Mouse (Mus musculus) mouse embryonic stem cell (cell line): ENCODE data around the gene H1foo.

Experiments
- in situ Hi-C, 2 experiments: fragments of 300-500 bp; cut with MboI; formaldehyde crosslinking; loops; 1 replicate in 1 of 2; 3 replicates in 1 of 2; pipeline ENCODE4 v1.14.3; 2019 to 2020; ENCODE audit warnings: low sequenced_read_pairs in 2 of 2, low pct_unique_long_range_greater_than_20kb in 1 of 2, mixed read lengths in 1 of 2; ENCODE audit not compliant: unreplicated experiment in 1 of 2

Gene H1foo

GRCm38 (mm10) chr6:115955664-115956063 is 10.9 kb downstream of the H1foo start:
- in situ Hi-C loops = no loop called here

GRCm38 (mm10) chr6:115956418-115956921 is 11.7 kb downstream of the H1foo start:
- in situ Hi-C loops = no loop called here

GRCm38 (mm10) chr6:115956922-115957601 is 12.3 kb downstream of the H1foo start:
- in situ Hi-C loops = no loop called here

- in situ Hi-C loops = no loop called here
These were observed 12.9 kb downstream of the H1foo start for GRCm38 (mm10) chr6:115957681-115958080.

DNA sequence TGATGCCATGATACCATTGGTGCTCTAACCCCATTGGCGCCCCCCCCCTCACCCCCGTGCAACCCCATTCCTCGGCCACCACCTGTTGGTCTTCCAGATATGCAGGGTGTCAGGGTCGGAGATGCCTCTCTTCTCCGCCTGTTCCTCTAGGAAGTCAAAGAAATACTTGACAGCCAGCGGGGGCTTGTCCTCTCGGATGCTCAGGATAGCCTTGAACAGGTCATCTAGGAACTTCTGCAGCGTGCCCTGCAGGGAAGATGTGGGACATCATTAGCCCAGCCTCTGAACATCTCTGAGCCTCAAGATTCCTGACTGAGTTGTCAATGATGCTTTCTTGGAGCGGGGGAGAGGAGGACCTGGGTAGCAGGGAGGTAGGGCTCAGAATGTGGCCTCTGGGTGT is 13.7 kb downstream of the H1foo start:
- in situ Hi-C loops = no loop called here

DNA sequence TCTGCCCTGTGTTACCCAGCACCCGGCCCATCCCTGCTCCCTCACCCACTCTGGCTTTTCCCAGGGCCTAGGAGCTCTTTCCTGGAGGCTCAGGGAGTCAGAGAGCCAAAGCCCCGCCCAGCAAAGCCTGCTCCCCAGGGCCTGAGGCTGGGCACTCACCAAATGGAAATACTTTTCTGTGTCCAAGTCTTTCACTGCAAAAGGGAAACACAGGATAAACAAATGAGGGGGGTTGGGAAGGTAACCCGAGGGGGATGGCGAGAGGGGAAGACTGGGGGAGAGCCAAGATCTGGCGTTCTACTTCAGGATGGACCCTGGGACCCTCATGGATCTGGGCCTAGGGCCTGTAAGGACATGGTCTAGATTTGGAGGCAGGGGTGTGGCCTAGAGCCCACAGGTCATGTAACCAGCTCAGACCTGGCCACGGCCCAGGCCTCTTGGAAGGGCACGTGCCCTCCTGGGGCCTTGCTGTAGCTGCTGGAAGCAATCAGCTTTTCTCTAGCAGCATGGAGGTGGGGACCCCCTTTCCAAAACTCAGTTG is 14.5 kb downstream of the H1foo start:
- in situ Hi-C loops = no loop called here

DNA sequence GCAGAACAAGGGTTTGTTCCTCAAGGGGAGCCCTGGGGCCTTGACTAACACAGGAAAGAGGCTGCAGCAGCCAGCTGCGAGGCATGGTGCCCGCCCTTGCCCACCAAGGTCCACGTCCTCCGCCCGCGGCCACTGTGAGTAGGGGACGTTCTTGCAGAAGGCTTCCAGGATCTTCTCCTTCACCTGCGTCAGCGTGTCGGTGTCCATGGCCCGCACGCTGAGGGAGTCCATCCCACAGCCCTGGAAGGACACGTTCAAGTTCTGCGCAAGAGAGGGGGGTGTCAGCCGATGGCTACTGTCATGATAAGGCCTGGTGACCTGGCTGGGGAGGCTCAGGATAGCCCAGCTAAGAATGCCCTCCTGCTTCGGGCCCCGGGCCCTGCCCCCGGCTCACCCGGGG is 15.6 kb downstream of the H1foo start:
- in situ Hi-C loops = no loop called here

DNA sequence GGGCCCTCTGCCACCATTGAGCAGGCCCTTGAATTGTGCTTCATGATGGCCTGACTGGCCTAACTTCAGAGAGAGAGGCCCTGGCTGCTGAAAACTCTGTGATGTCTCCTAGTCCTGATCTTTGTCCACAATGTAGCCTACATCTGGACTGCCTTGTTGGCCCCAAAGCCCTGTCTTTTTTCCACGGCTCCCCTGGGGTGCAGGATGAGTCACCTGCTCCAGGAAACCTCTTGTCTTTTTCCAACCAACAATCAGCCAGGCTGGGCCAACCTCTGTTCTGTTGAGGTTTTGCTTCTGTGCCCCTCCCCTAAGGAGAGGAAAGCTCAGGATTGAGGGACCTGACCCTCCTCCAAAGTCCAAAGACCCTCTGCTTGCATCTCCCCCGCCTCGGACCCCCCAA is 17.0 kb downstream of the H1foo start:
- in situ Hi-C loops = no loop called here

DNA sequence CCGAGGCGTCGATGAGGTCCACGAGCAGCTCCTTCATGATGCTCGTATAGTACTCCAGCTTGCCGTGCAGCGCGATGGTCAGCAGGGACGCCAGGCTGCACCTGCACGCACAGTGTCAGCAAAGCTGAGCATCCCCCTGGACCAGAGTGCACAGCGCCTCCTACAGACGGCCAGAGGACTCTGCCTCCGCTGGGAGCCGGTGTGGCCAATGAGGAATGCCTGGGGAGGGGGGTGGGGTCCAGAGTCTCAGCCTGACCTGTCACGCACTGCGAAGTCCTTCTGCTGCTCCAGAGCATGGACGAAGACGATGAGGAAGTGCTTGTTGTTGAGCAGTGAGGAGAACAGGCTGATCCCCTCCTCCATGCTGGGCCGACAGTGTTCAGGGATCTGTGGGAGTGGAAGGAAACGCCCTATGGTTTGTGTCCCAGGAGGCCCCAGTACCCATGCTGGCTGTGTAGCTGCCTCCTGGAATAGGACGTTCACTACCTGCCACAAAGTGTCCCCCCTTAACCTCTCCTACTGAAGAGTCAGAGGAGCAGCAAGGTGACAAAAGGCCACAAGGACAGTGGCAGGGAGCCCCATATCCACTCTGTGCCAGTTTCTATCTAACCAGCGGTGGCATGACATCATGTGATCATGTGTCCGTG is 17.8 kb downstream of the H1foo start:
- in situ Hi-C loops = no loop called here

DNA sequence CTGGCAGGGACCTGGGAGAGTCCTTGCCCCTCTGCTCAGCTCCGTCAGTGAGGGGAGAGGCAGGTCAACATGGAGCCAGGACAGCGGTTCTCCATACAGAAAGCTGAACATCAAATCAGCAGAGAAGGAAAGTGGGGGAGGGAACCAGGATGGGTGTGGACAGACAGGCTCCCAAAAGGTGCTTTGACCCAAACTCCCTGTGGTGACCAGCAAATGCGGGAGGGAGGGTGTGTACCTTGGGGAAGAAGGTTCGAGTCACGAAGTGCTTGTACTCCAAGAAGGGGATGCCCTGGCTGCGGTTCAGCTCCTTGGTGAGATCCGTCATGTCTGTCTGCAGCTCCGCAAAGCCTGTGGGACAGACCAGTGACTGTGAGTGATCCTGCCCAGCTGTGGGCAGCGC is 18.9 kb downstream of the H1foo start:
- in situ Hi-C loops = no loop called here

DNA sequence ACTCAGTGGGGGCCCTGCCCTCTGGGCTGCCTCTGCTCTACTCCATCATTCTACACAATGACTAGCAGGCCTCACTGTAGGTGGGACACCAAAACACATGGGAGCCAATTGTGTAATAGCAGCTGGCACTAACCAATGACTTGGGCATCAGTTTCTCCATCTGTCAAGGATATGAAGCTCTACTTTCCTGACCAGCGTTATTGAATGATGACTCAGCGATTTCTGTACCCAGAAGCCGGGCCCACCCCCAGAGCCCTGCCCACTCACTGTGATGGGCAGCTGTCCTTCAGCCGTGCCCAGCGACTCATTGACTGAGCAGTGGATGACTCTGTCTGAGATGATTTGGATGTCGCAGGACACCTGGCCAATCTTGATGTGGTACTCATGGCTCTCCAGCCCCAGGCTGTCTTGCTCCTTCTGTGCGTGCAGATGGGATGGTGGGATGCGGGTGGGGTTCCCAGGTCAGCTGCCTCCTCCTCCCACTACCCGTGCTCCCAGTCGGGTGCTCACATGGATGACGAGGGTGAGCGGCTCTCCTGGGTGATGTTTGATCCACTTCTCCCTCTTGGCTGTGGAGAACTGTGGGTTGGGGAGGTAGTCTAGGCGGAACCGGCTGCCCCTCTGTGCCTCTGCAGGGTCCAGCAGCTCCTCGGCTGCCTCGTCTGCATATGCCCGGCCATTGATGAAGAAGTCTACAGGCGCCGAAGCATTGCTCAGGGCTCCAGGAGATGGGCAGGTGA is 21.7 kb downstream of the H1foo start:
- in situ Hi-C loops = no loop called here

- in situ Hi-C loops = no loop called here
These were observed 22.6 kb downstream of the H1foo start for GRCm38 (mm10) chr6:115967291-115967880.

GRCm38 (mm10) chr6:115968086-115968485 is 23.3 kb downstream of the H1foo start:
- in situ Hi-C loops = no loop called here

DNA sequence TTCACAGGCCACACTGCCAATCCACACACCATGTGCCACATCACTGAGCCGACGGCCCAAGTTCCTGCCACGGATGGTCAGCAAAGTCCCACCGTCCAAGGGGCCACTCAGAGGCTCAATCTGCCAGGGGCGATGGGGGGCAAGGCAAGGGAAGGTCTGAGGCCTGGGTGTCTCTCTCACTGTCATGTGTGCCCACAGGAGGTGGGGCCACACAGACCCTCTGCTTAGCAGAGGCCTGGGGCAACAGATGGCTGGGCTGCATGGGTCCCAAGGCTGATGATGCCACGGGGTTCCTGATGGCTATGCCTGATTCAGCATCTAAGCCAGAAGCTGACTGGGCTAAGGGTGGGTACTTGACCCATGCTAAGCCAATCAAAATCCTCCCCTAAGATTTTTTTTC is 24.0 kb downstream of the H1foo start:
- in situ Hi-C loops = no loop called here

DNA sequence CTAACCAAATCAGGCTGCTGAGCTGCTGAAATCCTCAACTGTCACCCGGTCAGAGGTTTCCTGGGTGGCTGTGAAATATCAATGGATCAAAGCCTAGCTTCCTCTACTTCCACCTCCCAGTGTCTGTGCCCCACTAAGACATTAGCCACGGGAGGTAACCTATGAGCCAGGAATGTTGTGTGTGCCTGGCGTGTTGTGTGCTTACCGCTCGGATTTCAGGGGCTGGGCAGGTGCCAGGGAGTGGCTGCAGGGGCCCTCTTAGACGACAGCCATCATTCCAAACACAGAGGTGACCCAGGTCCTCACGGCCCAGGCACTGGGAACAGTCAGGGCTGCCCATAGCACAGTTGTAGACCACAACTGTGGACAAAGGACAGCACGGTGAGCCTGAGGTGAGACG is 24.4 kb downstream of the H1foo start:
- in situ Hi-C loops = no loop called here

DNA sequence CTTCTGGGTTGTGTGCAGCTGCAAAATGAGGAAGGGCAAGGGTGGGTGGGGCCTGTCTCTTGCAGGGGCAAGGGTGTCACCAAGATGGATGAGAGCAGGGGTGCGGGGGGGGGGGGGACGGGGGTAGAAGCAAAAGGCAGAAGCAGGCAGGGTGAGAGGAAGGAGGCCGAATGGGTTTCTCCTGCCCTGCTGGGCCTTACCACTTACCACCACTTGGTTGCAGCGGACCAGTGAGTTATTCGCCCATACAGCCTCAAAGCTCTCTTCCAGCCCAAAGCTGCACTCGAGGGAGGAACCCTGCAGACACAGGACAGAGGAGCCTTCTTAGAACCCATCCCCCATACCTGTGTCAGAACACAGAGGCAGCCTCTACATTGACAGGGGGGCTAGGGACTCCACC is 25.2 kb downstream of the H1foo start:
- in situ Hi-C loops = no loop called here

- in situ Hi-C loops = no loop called here
These were observed 26.7 kb downstream of the H1foo start for GRCm38 (mm10) chr6:115971273-115972060.

DNA sequence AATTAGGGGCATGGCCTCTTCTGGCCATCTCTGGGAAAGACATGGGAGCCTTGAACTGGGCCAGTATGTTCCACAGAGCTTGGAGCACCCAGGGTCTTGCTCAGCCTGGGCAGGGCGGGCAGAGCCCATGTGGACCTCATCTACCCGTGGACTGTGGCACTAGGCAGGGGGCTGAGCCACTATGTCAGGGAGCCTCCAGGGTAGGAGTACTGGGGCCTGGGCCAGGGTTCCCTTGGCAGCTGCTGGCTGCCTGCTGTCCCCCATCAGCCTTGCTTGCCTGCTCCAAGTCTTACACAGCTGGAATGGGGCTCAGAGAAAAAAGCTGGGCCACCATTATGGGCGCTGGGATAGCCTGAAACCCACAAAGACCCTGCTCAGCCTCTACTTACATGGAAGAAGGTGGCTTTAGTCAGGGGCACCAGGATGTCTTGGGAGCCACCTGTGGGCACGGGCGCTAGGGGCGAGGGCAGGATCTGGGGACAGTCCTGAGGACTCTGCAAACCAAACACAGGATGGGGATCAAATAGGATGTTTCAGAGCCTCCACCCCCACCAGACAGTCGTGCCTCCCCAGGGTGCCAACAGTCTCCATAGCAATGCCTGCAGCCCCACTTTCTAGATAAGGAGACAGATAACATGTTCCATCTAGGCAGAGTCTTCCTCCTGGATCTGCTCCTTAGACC is 27.5 kb downstream of the H1foo start:
- in situ Hi-C loops = no loop called here
